Mouse (Mus musculus) E14TG2a.4 (cell line): ENCODE measurements around the gene Gm17334.

ENCODE experiments used
- H3K27me3 ChIP-seq: 2 replicates; pipeline ENCODE4 v1.6.1; 2014; ENCODE audit warnings: low read length, control low read depth; ENCODE audit not compliant: insufficient read depth
- H3K36me3 ChIP-seq: 2 replicates; pipeline ENCODE4 v1.6.1; 2014; ENCODE audit warnings: low read length, control low read depth; ENCODE audit not compliant: insufficient read depth
- H3K4me1 ChIP-seq: replicated peaks from 2 replicates; pipeline ENCODE4 v1.6.1; 2014; ENCODE audit warnings: low read depth, low read length, control low read depth
- H3K4me3 ChIP-seq: replicated peaks from 2 replicates; pipeline ENCODE4 v1.5.1; 2014; ENCODE audit warnings: mild to moderate bottlenecking, low read length
- H3K9me3 ChIP-seq: 2 replicates; pipeline ENCODE4 v1.6.1; 2014; ENCODE audit warnings: low read length, control low read depth
- CTCF ChIP-seq: conservative IDR thresholded peaks from 2 replicates; pipeline ENCODE4 v1.5.1; 2014; ENCODE audit warnings: low read length
- NANOG ChIP-seq: IDR thresholded peaks from 2 replicates; pipeline ENCODE4 v1.6.1; 2014; ENCODE audit warnings: borderline replicate concordance, low read length, mixed read lengths
- POU5F1 ChIP-seq: IDR thresholded peaks from 2 replicates; pipeline ENCODE4 v1.6.1; 2014; ENCODE audit warnings: low read length, borderline replicate concordance

The Gm17334 gene

GRCm38 (mm10) chr11:53811312-53811711, 38.3 kb upstream of the Gm17334 start:
- Histone ChIP-seq H3K9me3 (no peaks in the 10 kb centered on the region), H3K36me3 (no peaks in the 10 kb centered on the region), H3K27me3 (no peaks in the 10 kb centered on the region), H3K4me1 (peaks cover 24% of the 10 kb centered on the region), H3K4me3 (no peak overlapping the region)
- TF ChIP-seq CTCF (no peak), NANOG (no peak), POU5F1 (no peak)

- Histone ChIP-seq H3K36me3 (no peaks in the 10 kb centered on the region), H3K4me3 (no peak overlapping the region), H3K9me3 (no peaks in the 10 kb centered on the region), H3K27me3 (no peaks in the 10 kb centered on the region), H3K4me1 (peaks cover 29% of the 10 kb centered on the region)
- no peak for TF ChIP-seq POU5F1
- TF ChIP-seq NANOG: no peak
- TF ChIP-seq CTCF: no peak
Measured at GRCm38 (mm10) chr11:53810749-53811148, 37.8 kb upstream of the Gm17334 start.

- TF ChIP-seq CTCF: no peak
- Histone ChIP-seq H3K36me3 (no peaks in the 10 kb centered on the region), H3K4me3 (no peak overlapping the region), H3K9me3 (no peaks in the 10 kb centered on the region), H3K27me3 (no peaks in the 10 kb centered on the region), H3K4me1 (peaks cover 35% of the 10 kb centered on the region)
Measured at GRCm38 (mm10) chr11:53810156-53810555, 37.2 kb upstream of the Gm17334 start.

- Histone ChIP-seq H3K9me3 (no peaks in the 10 kb centered on the region), H3K36me3 (no peaks in the 10 kb centered on the region), H3K27me3 (no peaks in the 10 kb centered on the region), H3K4me1 (peaks cover 43% of the 10 kb centered on the region), H3K4me3 (no peak overlapping the region)
- TF ChIP-seq POU5F1: no peak
- TF ChIP-seq NANOG: no peak
- TF ChIP-seq CTCF: no peak
Measured at GRCm38 (mm10) chr11:53809354-53809753, 36.4 kb upstream of the Gm17334 start.

GRCm38 (mm10) chr11:53805786-53806185, 32.8 kb upstream of the Gm17334 start:
- peaks cover 7% of the 10 kb centered on the region; the same call in 1 of the 2 replicates for H3K27me3 ChIP-seq
- H3K4me1 ChIP-seq: peaks cover 79% of the 10 kb centered on the region
- H3K36me3 ChIP-seq: no peaks in the 10 kb centered on the region
- no peak for TF ChIP-seq CTCF
- no peak for TF ChIP-seq POU5F1
- TF ChIP-seq NANOG: no peak
- no peaks in the 10 kb centered on the region for H3K9me3 ChIP-seq
- H3K4me3 ChIP-seq: peak overlapping the region; percentile 45

- no peaks in the 10 kb centered on the region for H3K9me3 ChIP-seq
- H3K4me1 ChIP-seq: peaks cover 81% of the 10 kb centered on the region
- peaks cover 7% of the 10 kb centered on the region; the same call in 1 of the 2 replicates for H3K27me3 ChIP-seq
- peak overlapping the region; percentile 5; the same call in 1 of the 2 replicates for H3K4me3 ChIP-seq
- no peaks in the 10 kb centered on the region for H3K36me3 ChIP-seq
- TF ChIP-seq POU5F1 (no peak), NANOG (no peak), CTCF (no peak)
Measured at GRCm38 (mm10) chr11:53804569-53805344, 31.8 kb upstream of the Gm17334 start.

- peak overlapping the region; percentile 35 for H3K4me3 ChIP-seq
- no peaks in the 10 kb centered on the region for H3K9me3 ChIP-seq
- H3K27me3 ChIP-seq: peaks cover 7% of the 10 kb centered on the region; the same call in 1 of the 2 replicates
- TF ChIP-seq POU5F1 (no peak), NANOG (no peak)
- peaks cover 80% of the 10 kb centered on the region for H3K4me1 ChIP-seq
- H3K36me3 ChIP-seq: no peaks in the 10 kb centered on the region
Measured at GRCm38 (mm10) chr11:53803494-53803893, 30.5 kb upstream of the Gm17334 start.

- H3K36me3 ChIP-seq: no peaks in the 10 kb centered on the region
- TF ChIP-seq NANOG (no peak), CTCF (no peak), POU5F1 (no peak)
- H3K27me3 ChIP-seq: peaks cover 7% of the 10 kb centered on the region; the same call in 1 of the 2 replicates
- peak overlapping the region; percentile 35 for H3K4me3 ChIP-seq
- peaks cover 84% of the 10 kb centered on the region for H3K4me1 ChIP-seq
- H3K9me3 ChIP-seq: no peaks in the 10 kb centered on the region
Measured at GRCm38 (mm10) chr11:53803093-53803492, 30.1 kb upstream of the Gm17334 start.
